Mouse (Mus musculus) erythroblast, embryonic 14.5 days (primary cell): ENCODE results near the gene Gm7073. TPM values are rescaled to one million over a fixed set of nuclear protein-coding genes. Genes with fewer than 3 reads are reported as not detected.

Experiments used
- H3K27me3 ChIP-seq: 2 replicates; pipeline ENCODE4 v1.6.1; 2012; ENCODE audit warnings: inconsistent platforms; ENCODE audit not compliant: control insufficient read depth
- H3K36me3 ChIP-seq: 2 replicates; pipeline ENCODE4 v1.6.1; 2012; ENCODE audit warnings: mild to moderate bottlenecking, inconsistent platforms; ENCODE audit not compliant: control insufficient read depth
- H3K4me1 ChIP-seq: 2 replicates; pipeline ENCODE4 v1.6.1; 2012; ENCODE audit warnings: inconsistent platforms; ENCODE audit not compliant: control insufficient read depth
- H3K4me3 ChIP-seq: replicated peaks from 2 replicates; pipeline ENCODE3; 2012; ENCODE audit warnings: moderate library complexity, mild to moderate bottlenecking, inconsistent platforms
- H3K9me3 ChIP-seq: 2 replicates; pipeline ENCODE4 v1.6.1; 2012; ENCODE audit warnings: low read length, inconsistent platforms, mixed read lengths; ENCODE audit not compliant: control insufficient read depth
- GATA1 ChIP-seq: IDR thresholded peaks from 2 replicates; pipeline ENCODE4 v1.6.1; 2012; ENCODE audit warnings: low read length, inconsistent platforms, mixed read lengths
- TAL1 ChIP-seq: IDR thresholded peaks from 3 replicates; pipeline ENCODE4 v1.6.1; 2012; ENCODE audit warnings: low read length, inconsistent platforms, mixed read lengths
- polyA plus RNA-seq: library from polyadenylated mRNA; stranded (reverse); fragments of >175 nt; gene quantifications from 2 replicates; pipeline ENCODE4 v1.2.3, GENCODE M21; 2012

Gene Gm7073
- polyA plus RNA-seq, 1 experiment, result not detected

DNA sequence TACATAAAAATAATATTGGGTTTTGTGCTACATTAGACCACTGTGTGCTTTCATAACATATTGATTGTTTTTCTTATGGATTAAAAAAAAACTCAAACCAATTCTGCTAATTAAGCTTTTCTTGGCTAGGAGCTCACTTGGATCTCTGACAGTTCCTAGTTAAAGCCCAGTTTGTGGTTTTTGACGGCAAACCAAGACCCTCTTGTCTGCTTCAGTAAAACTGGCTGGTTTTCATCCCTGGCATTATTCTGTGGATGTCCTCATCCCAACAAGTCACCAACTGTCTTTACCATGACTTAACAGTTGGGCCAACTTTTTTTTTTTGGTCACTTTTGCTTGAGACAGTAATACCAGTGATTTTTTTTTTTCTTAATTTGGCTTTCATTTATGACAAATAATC, 3.9 kb upstream of the Gm7073 start:
- no peak for TF ChIP-seq GATA1
- TF ChIP-seq TAL1, result no peak
- no peaks in the 10 kb centered on the region for H3K36me3 ChIP-seq
- H3K4me1 ChIP-seq, result no peaks in the 10 kb centered on the region
- peaks cover 4% of the 10 kb centered on the region; the same call in 1 of the 2 replicates for H3K9me3 ChIP-seq
- no peak overlapping the region for H3K4me3 ChIP-seq
- H3K27me3 ChIP-seq, result peaks cover 21% of the 10 kb centered on the region

DNA sequence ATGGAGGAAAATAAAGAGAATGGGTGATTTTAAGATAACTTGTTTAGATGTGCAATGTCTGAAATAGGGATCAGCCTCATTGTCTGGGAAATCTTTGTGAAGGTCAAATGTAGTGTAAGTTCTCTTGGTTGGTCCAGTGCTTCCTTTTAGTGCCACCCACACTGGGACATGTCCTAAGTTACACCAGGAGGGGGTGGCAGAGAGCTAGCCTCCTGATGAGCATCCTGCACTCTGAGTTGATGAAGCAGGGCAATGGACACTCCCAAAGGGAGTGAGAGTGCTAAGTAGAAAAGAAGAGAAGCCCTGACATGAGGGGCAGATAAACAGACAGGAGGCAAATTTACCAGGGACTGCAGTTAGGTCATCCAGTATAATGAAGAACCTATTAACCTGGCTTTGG, 35.1 kb downstream of the Gm7073 start:
- Histone ChIP-seq H3K4me3 (no peak overlapping the region), H3K27me3 (no peaks in the 10 kb centered on the region), H3K9me3 (no peaks in the 10 kb centered on the region), H3K4me1 (no peaks in the 10 kb centered on the region), H3K36me3 (no peaks in the 10 kb centered on the region)
- TF ChIP-seq GATA1, result no peak
- TF ChIP-seq TAL1, result no peak

DNA sequence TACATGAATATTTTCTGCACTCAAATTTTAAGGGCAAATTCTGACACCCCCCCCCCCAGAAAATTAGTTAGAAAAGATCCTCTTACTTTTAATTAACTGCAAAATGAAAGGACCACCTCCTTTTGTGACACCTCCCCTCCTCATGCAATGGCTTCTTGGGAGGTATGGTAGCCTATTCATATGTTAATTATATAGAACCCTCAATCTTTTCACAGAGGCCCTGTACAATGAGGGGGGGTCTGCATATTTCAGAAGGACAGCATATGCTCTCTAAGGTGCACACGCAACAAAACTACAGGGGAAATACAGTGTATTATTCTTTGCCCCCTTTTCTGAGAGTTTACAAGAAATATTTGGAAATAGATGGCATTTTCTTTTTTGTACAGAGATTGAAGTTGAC, 41.3 kb downstream of the Gm7073 start:
- H3K36me3 ChIP-seq, result no peaks in the 10 kb centered on the region
- no peaks in the 10 kb centered on the region for H3K27me3 ChIP-seq
- H3K4me3 ChIP-seq, result no peak overlapping the region
- H3K4me1 ChIP-seq, result no peaks in the 10 kb centered on the region
- TF ChIP-seq TAL1 (no peak), GATA1 (no peak)
- H3K9me3 ChIP-seq, result no peaks in the 10 kb centered on the region

DNA sequence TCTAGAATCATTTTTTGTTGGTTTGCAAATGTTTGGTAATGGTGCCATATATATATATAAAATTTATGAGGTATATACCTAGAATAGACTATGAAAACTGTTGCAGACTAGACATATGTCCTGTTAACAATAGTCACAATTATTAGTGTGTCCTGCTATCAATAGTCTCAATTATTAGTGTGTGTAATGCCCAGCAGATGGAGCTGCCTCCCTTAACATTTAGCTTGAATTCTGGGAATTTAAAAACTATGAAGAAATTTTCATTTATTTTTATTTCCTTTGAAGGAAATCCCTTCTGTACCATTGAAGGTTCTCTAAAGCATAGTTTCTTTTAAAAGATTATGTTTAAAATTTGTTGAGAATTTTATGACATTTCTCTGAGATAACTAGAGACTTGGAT, 43.7 kb downstream of the Gm7073 start:
- no peaks in the 10 kb centered on the region for H3K4me1 ChIP-seq
- no peaks in the 10 kb centered on the region for H3K9me3 ChIP-seq
- H3K27me3 ChIP-seq, result no peaks in the 10 kb centered on the region
- H3K36me3 ChIP-seq, result no peaks in the 10 kb centered on the region
- TF ChIP-seq GATA1, result no peak
- TF ChIP-seq TAL1, result no peak
- H3K4me3 ChIP-seq, result no peak overlapping the region

DNA sequence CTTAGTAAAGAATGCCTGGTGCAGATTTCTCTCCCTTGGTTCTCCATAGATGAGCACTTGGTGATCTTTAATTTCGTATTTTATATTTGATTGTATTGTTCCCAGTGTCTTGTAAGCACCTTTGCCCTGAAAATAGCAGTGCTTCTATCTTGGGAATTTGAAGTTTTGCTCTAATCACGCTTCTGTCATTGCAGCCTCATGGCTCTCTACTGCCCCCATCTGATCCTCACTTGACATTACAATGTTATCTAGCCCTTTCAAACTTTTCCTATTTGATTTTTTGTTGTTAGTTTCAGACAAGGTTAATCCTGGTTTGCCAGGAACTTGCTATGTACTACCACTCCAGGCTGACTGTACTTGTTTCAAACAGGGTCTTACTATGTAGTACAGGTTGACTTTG, 75.3 kb downstream of the Gm7073 start:
- Histone ChIP-seq H3K9me3 (no peaks in the 10 kb centered on the region), H3K4me1 (no peaks in the 10 kb centered on the region), H3K36me3 (no peaks in the 10 kb centered on the region), H3K4me3 (no peak overlapping the region), H3K27me3 (no peaks in the 10 kb centered on the region)
- TF ChIP-seq TAL1 (no peak), GATA1 (no peak)

DNA sequence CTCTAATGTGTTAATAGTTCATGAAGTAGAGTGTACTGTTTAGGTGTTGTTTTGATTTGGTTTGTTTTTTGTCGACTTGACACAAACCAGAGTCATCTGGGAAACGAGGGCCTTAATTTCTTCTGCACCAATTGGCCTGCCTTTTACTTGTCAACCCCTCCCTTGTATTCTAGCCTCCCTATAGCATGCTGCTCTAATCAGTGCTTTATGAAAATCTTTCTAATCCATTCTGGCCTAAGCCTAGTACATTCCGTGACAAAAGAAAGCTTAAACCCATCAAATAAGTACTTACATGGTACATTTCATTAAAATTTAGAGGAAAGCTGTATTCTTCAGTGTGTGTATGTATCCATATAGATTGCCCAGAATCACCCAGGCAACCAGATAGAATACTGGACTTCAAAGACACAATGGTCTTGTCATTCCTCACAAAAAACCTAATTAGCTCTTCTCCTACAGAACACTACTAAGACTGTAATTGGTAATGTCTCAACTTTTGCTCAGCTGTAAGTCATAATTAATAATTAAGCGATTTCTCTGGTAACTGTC, 124.4 kb downstream of the Gm7073 start:
- Histone ChIP-seq H3K9me3 (no peaks in the 10 kb centered on the region), H3K4me3 (no peak overlapping the region), H3K36me3 (no peaks in the 10 kb centered on the region), H3K27me3 (no peaks in the 10 kb centered on the region; the same call in 1 of the 2 replicates), H3K4me1 (no peaks in the 10 kb centered on the region)
- TF ChIP-seq GATA1, result no peak
- no peak for TF ChIP-seq TAL1

DNA sequence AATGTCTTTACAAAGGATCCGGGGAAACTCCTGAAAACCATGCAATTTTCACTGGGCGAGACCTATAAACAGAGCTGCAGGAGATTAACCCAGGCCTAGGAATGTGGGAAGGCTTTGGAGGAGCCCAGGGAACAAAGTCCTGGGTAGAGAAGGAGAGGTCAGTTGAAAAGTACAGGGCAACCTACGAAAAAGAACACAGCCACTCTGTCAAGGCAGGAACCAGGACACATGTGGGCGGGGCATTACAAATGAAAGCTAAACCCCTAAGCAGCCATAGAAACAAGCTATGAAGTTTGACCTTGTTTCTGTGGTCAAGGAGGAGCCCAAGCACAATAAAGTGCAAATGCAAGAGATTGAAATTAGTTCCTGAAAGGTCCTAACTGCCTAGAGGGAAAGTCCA, 133.4 kb downstream of the Gm7073 start:
- Histone ChIP-seq H3K4me3 (no peak overlapping the region), H3K27me3 (peaks cover 5% of the 10 kb centered on the region), H3K36me3 (peaks cover 2% of the 10 kb centered on the region; the same call in 1 of the 2 replicates), H3K4me1 (peaks cover 21% of the 10 kb centered on the region), H3K9me3 (peaks cover 10% of the 10 kb centered on the region)
- no peak for TF ChIP-seq GATA1

DNA sequence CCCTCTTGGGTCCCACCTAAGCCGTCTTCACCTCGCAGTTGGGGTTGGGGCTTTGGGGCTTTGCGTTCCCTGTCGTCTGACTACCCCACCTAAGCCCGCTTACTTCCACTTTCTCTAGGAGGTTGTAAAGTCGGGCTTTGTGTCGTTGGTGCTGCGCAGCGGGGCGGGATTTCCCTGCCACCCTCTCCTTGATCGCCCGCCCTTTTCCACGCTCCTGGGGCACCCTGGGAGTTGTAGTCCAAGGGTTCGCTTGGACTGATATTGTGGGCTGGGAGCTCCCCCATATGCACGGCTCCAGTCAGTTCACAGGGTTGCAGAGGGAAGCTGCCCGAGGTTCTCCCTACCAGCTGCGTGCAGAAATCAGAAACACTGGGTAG, 134.4 kb downstream of the Gm7073 start:
- Histone ChIP-seq H3K9me3 (peaks cover 10% of the 10 kb centered on the region), H3K27me3 (peaks cover 5% of the 10 kb centered on the region; the same call in 1 of the 2 replicates), H3K4me3 (peak overlapping the region; percentile 88), H3K36me3 (peaks cover 2% of the 10 kb centered on the region; the same call in 1 of the 2 replicates), H3K4me1 (peaks cover 21% of the 10 kb centered on the region)
- TF ChIP-seq GATA1, result no peak

DNA sequence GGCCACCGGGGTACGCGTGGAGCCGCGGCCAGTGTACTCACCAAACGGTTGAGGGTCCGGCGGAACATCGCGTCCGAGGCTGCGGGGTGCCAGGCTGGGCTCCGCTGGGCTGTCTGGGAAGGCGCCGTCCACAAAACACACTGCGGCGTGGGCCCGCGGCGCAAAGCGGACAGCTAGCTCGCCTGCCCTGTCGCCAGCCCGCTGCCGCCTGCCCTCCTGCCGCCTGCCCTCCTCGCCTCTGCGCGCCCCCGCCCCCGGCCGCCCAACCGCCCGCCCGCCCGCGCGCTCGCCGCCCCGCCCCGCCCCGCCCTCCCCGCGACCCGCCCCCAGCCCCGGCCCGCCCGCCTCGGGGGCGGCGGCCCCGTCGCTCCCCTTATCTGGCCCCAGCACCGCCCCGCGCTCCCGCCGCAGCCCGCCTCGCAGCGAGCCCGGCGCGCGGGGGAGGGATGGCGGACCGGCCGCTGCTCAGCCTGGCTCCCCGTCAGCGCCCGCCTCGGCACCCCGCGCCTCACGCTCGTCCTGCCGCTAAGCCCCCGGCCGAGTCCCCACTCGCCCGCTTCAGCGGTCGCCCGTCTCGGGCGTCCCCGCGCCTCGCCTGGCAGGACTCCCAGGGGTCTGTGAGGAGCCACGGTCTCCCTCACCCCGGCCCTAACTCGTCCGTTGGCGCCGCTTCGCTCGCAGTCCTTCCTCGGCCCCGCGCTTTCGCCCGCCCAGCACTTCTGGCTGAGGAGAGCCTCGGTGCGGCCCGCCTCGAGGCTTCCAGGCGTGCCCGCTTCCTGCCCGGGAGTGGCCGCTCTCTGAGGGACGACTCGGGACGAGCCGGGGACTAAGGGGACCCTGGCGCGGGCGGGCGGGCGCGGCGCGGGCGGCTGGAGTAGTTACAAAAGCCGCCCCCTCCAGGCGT, 135.0 kb downstream of the Gm7073 start:
- Histone ChIP-seq H3K36me3 (peaks cover 2% of the 10 kb centered on the region; the same call in 1 of the 2 replicates), H3K27me3 (peaks cover 5% of the 10 kb centered on the region; the same call in 1 of the 2 replicates), H3K4me3 (peak overlapping the region; percentile 88), H3K4me1 (peaks cover 21% of the 10 kb centered on the region), H3K9me3 (peaks cover 10% of the 10 kb centered on the region)
- TF ChIP-seq TAL1, result no peak
- TF ChIP-seq GATA1, result no peak
